Mouse (Mus musculus) midbrain, embryonic 12.5 days (tissue): ENCODE measurements around the gene Dedd. TPM values are rescaled to one million over a fixed set of nuclear protein-coding genes. Genes with fewer than 3 reads are reported as not detected.
A peak's percentile ranks its signal among the peaks of the same experiment; 100 is the strongest.

Experiments
- ATAC-seq: fragments of 200-750 bp; cut with Nextera tagmentation; 2 replicates; pipeline ENCODE4 v1.8.0; 2017; ENCODE audit warnings: low read depth, moderate TSS enrichment, moderate library complexity; ENCODE audit not compliant: low FRiP score
- H3K27ac ChIP-seq: fragments of 300-500 bp; sonication (generic); replicated peaks from 2 replicates; pipeline ENCODE4 v1.5.1; 2016; ENCODE audit warnings: mild to moderate bottlenecking
- H3K27me3 ChIP-seq: fragments of 300-500 bp; sonication (generic); 2 replicates; pipeline ENCODE4 v1.6.1; 2016; ENCODE audit warnings: mild to moderate bottlenecking
- H3K36me3 ChIP-seq: fragments of 300-500 bp; sonication (generic); 2 replicates; pipeline ENCODE4 v1.6.1; 2016
- H3K4me1 ChIP-seq: fragments of 300-500 bp; sonication (generic); 2 replicates; pipeline ENCODE4 v1.6.1; 2016
- H3K4me2 ChIP-seq: fragments of 300-500 bp; sonication (generic); replicated peaks from 2 replicates; pipeline ENCODE4 v1.6.1; 2016; ENCODE audit warnings: mild to moderate bottlenecking, moderate library complexity
- H3K4me3 ChIP-seq: fragments of 300-500 bp; sonication (generic); 2 replicates; pipeline ENCODE4 v1.5.1; 2016; ENCODE audit warnings: mild to moderate bottlenecking
- H3K9ac ChIP-seq: fragments of 300-500 bp; sonication (generic); replicated peaks from 2 replicates; pipeline ENCODE4 v1.6.1; 2016; ENCODE audit warnings: mild to moderate bottlenecking, moderate library complexity
- H3K9me3 ChIP-seq: fragments of 300-500 bp; sonication (generic); 2 replicates; pipeline ENCODE4 v1.6.1; 2016; ENCODE audit warnings: mild to moderate bottlenecking
- WGBS: fragments of 180-500 bp; shearing (Covaris S2); methylation state at CpG from one replicate; pipeline ENCODE4 v1.1.7; 2016; 5-methylcytosine and 5-hydroxymethylcytosine counted together
- polyA plus RNA-seq: library from polyadenylated mRNA; unstranded; fragments of >200 nt; fragmentation: Nextera tagmentation; extraction: Ambion mirVana; gene quantifications from 2 replicates; pipeline ENCODE4 v1.2.1, GENCODE M21; 2016

Gene Dedd
- polyA plus RNA-seq, 1 experiment from 2014 or later = 51.9 TPM

DNA sequence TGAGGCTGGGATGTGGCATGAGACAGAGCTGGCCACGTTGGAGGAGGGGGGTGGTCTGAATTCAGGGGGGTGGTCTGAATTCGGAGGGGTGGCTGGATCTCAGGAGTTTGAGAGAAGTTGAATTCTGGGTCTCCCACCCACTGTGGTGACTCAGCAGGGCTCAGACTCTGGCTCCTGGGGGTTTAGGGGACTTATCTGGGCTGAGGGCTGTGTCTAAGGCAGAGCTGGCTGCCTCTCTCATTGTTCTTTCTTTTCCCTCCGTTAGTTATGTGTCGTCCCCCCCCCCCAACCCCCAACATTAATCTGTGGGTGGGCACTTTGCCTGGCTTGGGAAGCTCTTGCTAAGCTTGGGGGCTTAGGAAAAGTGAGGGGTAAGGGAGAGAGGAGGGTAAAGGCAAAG, 45.0 kb downstream of the Dedd start:
- no peak overlapping the region for H3K4me2 ChIP-seq
- no peak overlapping the region for H3K4me3 ChIP-seq
- no peaks in the 10 kb centered on the region for H3K36me3 ChIP-seq
- H3K4me1 ChIP-seq = peaks cover 5% of the 10 kb centered on the region
- H3K9me3 ChIP-seq = no peaks in the 10 kb centered on the region
- no peak overlapping the region for H3K27ac ChIP-seq
- H3K27me3 ChIP-seq = peaks cover 32% of the 10 kb centered on the region
- WGBS = 0% methylated on average over 4 of the region's 4 CpGs
- no peak for ATAC-seq
- H3K9ac ChIP-seq = no peak overlapping the region

DNA sequence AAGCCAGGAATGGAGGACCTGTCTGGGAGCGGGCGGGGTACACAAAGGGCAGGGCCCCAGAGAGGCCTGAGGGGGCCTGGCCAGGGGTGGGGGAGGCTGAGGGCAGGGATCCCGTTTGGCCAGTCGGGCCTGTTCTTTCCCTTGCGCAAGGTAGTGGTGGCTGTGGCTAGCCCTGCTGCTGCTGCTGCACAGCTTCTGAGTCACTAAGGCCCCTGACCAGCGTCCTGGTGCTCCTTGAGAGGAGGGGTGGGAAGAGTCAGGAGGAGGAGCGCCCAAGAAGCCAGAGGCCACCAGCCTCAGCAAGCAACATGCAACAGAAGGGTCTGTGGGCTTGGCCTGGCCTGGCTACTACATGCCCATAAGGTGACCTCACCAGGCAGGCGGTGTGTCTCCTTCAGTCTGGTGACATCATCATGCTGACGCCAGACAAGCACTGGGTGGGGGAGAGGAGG, 46.7 kb downstream of the Dedd start:
- Histone ChIP-seq H3K4me1 (peaks cover 16% of the 10 kb centered on the region), H3K4me3 (no peak overlapping the region), H3K36me3 (no peaks in the 10 kb centered on the region), H3K9me3 (no peaks in the 10 kb centered on the region), H3K27me3 (peaks cover 37% of the 10 kb centered on the region), H3K4me2 (no peak overlapping the region), H3K9ac (no peak overlapping the region), H3K27ac (no peak overlapping the region)
- WGBS = 38% methylated on average over 8 of the region's 9 CpGs
- ATAC-seq = no peak

DNA sequence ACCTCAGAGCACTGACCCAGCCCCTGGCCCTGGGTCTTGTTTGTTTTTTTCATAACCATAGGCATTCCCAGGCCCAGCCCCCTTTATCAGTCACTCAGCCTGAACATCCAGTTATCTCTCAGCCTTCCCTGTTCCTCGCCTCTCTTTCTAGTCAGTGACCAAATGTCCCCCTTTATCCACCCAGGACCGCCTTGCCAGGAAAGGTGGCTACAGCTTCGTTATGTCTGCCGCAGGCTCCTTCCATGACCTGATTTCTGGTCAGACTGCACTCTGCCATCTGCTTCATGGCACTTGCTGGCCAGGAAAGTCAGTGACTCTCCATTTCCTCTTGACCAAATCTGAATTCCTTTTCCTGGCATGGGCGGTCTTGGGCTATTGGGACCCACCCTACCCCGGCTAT, 49.4 kb downstream of the Dedd start:
- no peaks in the 10 kb centered on the region for H3K9me3 ChIP-seq
- no peak overlapping the region for H3K4me2 ChIP-seq
- peaks cover 16% of the 10 kb centered on the region for H3K4me1 ChIP-seq
- no peak overlapping the region for H3K9ac ChIP-seq
- peaks cover 39% of the 10 kb centered on the region for H3K27me3 ChIP-seq
- no peaks in the 10 kb centered on the region for H3K36me3 ChIP-seq
- ATAC-seq = no peak
- H3K27ac ChIP-seq = no peak overlapping the region
- no peak overlapping the region for H3K4me3 ChIP-seq
- 89% methylated on average over 6 of the region's 6 CpGs for WGBS

DNA sequence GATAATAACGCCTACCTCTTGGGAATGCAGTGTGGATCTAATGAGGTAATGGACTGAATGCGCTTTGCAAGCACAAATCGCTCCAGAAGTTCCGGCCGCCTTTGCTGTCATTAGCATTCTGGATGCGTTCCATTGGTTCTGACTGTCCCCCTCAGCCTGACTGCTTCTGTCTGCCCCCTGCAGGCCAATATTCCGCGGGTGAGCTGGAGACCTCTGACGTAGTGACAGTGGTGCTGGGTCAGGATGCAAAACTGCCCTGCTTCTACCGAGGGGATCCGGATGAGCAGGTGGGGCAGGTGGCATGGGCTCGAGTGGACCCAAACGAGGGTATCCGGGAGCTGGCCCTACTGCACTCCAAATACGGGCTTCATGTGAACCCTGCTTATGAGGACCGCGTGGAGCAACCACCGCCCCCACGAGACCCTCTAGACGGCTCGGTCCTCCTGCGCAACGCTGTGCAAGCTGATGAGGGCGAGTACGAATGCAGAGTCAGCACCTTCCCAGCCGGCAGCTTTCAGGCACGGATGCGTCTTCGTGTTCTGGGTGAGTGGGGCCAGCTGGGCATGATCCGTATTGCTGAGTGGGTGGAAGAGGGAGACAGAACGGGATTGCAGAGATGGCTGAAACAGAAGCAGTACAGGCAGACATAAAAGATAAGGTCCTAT, 51.1 kb downstream of the Dedd start:
- WGBS = 2% methylated on average over 31 of the region's 31 CpGs
- H3K9me3 ChIP-seq = no peaks in the 10 kb centered on the region
- H3K4me3 ChIP-seq = peak overlapping the region; percentile 31
- peaks cover 11% of the 10 kb centered on the region for H3K4me1 ChIP-seq
- peaks cover 43% of the 10 kb centered on the region for H3K27me3 ChIP-seq
- peak overlapping the region; percentile 50 for H3K4me2 ChIP-seq
- peak overlapping the region; percentile 29; the same call in 1 of the 2 replicates for H3K9ac ChIP-seq
- no peaks in the 10 kb centered on the region for H3K36me3 ChIP-seq
- H3K27ac ChIP-seq = no peak overlapping the region
- ATAC-seq = peak; percentile 85

DNA sequence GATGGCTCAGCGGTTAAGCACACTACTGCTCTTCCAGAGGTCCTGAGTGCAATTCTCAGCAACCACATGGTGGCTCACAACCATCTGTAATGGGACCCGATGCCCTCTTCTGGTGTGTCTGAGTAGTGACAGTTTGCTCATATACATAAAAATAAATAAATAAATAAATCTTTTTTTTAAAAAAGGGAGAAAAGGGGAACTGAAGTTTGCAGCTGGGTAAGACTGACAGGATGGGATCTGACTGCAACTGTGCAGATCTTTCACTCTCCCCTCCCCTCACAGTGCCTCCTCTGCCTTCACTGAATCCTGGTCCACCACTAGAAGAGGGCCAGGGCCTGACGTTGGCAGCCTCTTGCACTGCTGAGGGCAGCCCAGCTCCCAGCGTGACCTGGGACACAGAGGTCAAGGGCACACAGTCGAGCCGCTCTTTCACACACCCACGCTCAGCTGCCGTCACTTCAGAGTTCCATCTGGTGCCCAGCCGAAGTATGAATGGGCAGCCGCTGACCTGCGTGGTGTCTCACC, 53.2 kb downstream of the Dedd start:
- H3K9me3 ChIP-seq = no peaks in the 10 kb centered on the region
- 84% methylated on average over 11 of the region's 11 CpGs for WGBS
- H3K4me2 ChIP-seq = no peak overlapping the region
- ATAC-seq = no peak
- H3K36me3 ChIP-seq = no peaks in the 10 kb centered on the region
- H3K27ac ChIP-seq = no peak overlapping the region
- H3K4me1 ChIP-seq = peaks cover 11% of the 10 kb centered on the region
- no peak overlapping the region for H3K4me3 ChIP-seq
- no peak overlapping the region for H3K9ac ChIP-seq
- peaks cover 47% of the 10 kb centered on the region for H3K27me3 ChIP-seq

DNA sequence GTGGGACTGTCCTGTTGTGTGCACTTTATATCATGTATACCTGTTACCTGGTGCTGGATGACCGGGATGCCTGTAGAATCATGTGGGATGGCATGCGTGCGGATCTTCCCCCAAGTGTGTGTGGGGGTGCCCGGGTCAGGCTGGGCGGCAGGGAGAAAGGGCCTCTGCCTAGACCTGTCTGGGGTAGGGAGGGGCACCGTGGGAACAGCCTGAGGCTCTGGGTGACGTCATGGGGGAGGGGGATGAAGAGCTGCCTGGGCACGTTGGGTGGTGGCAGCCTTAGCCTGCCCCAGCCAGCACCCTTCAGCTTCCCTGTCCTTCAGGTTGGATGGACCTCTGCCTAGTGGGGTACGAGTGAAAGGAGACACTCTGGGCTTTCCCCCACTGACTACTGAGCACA, 55.4 kb downstream of the Dedd start:
- H3K36me3 ChIP-seq = no peaks in the 10 kb centered on the region
- H3K27me3 ChIP-seq = peaks cover 33% of the 10 kb centered on the region
- peaks cover 10% of the 10 kb centered on the region for H3K4me1 ChIP-seq
- WGBS = 74% methylated on average over 9 of the region's 9 CpGs
- no peak overlapping the region for H3K9ac ChIP-seq
- no peaks in the 10 kb centered on the region for H3K9me3 ChIP-seq
- H3K4me3 ChIP-seq = no peak overlapping the region
- no peak for ATAC-seq
- no peak overlapping the region for H3K4me2 ChIP-seq
- H3K27ac ChIP-seq = no peak overlapping the region

DNA sequence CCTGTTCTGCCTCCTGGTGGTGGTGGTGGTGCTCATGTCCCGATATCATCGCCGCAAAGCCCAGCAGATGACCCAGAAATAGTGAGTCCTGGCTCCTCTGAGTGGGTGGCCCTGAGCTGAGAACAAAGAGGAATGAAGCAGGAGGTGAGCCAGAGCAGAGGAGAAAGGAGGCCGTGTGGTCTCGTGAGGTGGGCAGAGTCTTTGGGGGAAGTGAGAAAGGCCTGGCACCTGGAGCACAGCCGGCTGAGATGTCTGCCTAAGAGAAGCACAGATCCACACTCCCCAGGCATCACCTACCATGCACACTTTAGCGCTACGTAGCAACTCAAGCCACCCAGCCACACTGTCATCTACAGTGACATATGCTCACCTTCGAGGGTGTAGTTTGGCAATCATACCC, 56.2 kb downstream of the Dedd start:
- H3K4me3 ChIP-seq = no peak overlapping the region
- no peak for ATAC-seq
- WGBS = 66% methylated on average over 9 of the region's 9 CpGs
- peaks cover 1% of the 10 kb centered on the region; the same call in 1 of the 2 replicates for H3K4me1 ChIP-seq
- H3K27me3 ChIP-seq = peaks cover 25% of the 10 kb centered on the region
- no peaks in the 10 kb centered on the region for H3K9me3 ChIP-seq
- no peak overlapping the region for H3K9ac ChIP-seq
- no peak overlapping the region for H3K27ac ChIP-seq
- no peaks in the 10 kb centered on the region for H3K36me3 ChIP-seq
- no peak overlapping the region for H3K4me2 ChIP-seq

DNA sequence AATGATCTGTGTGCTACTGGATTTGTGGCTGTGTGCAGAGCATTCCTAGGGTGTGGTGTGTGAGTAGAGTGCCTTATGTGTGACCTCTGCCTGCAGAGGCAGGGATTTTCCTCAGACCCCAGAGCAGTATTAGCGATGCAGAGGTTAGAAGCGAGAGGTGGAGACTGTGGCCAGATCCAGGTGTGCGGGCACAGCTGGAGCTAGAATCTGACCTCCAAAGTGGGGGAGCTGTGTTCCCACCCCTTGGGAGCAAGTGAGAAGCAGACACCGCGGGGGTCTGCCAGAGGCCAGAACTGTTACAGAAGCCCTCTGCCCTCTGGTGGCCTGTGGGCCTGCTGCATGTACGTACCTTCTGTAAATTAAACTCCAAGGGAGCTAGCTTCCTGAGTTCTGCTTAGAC, 58.2 kb downstream of the Dedd start:
- H3K4me1 ChIP-seq = no peaks in the 10 kb centered on the region
- H3K36me3 ChIP-seq = no peaks in the 10 kb centered on the region
- H3K4me2 ChIP-seq = no peak overlapping the region
- no peaks in the 10 kb centered on the region for H3K9me3 ChIP-seq
- no peak overlapping the region for H3K4me3 ChIP-seq
- H3K27me3 ChIP-seq = peaks cover 11% of the 10 kb centered on the region
- ATAC-seq = no peak
- WGBS = 22% methylated on average over 6 of the region's 6 CpGs
- H3K9ac ChIP-seq = no peak overlapping the region
- no peak overlapping the region for H3K27ac ChIP-seq

DNA sequence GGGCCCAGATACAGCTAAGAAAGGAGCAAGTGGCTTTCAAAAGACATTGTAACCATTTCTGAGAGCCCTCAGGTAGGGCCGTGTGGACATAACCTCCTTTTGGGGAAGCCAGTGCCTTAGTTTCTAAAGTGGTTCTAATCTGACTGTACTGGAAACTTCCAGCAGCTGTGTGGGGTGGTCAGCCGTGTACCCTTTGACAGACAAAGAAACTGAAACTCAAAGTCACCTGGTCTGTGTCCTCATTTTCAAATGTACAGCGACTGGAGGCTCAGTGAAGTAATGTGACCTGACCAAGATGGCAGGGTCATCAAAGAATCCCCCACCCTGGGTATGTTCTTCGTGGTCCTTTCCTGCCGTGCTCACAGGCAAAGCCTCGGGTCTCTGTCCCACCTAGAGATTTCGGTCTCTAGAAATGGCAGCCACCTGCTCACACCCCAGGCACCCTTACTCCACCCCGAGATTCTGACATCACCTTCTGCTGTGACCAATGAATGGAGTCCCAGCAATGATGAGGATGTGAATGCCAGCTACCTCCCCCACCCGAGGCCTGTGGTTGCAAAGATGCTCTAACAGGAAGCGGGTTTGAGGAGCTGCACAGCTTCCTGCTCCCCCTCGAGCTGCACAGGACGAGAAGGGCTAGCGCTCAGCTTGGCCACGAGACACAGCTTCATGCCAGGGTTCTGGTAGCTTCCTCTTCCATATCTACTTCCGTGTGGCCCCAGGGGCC, 59.6 kb downstream of the Dedd start, which contains the start of gene Arhgap30:
TSS of gene Arhgap30 (plus strand) at position 579 of the 727 bp plus-strand sequence.
- Histone ChIP-seq H3K4me1 (no peaks in the 10 kb centered on the region), H3K4me2 (no peak within 1 kb of the TSS), H3K9ac (no peak within 1 kb of the TSS), H3K4me3 (no peak within 1 kb of the TSS), H3K9me3 (no peaks in the 10 kb centered on the region), H3K27me3 (peaks cover 7% of the 10 kb centered on the region; the same call in 1 of the 2 replicates), H3K36me3 (no peaks in the 10 kb centered on the region), H3K27ac (no peak within 1 kb of the TSS)
- ATAC-seq = no peak
- WGBS = 87% methylated on average over 15 of the region's 15 CpGs

DNA sequence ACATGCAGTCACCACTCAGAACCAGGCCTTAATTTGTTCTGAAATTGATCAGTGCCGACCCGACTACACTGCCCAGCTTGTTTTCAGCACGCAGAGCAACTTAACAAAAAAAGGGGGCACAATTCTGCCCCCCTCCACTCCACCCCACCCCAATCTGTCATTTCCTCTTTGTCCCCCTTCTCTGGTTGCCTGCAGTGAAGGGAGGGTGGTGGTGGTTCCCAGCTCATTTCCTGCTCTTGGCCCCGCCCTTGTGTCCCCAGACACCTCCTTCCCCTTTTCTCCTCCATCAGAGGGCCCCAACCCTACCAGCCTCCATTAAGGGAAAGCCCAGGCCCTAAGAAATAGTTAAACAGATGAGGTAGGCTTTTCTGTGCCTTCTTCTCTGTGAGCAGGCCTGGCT, 61.2 kb downstream of the Dedd start:
- Histone ChIP-seq H3K9ac (no peak overlapping the region), H3K4me3 (no peak overlapping the region), H3K4me2 (no peak overlapping the region), H3K27me3 (0 out of 2 replicates have a peak, but pooled peaks cover 8% of the 10 kb centered on the region), H3K4me1 (no peaks in the 10 kb centered on the region), H3K9me3 (no peaks in the 10 kb centered on the region), H3K27ac (no peak overlapping the region), H3K36me3 (no peaks in the 10 kb centered on the region)
- 87% methylated on average over 3 of the region's 4 CpGs for WGBS
- no peak for ATAC-seq
